Mouse (Mus musculus): ENCODE data around the gene Glt6d1. TPM values are rescaled to one million over a fixed set of nuclear protein-coding genes. Genes with fewer than 3 reads are reported as not detected.

Gene Glt6d1
- total and polyA plus RNA-seq, 2 experiments from 2014 or later, result not detected

GRCm38 (mm10) chr2:25780921-25781320 lies 34.7 kb downstream of the Glt6d1 start:
- no peak for TF ChIP-seq CTCF (IDR thresholded peaks at IDR 0.05; ENCODE audit: low read depth)
- no peaks in the 10 kb centered on the region for H3K9me3 ChIP-seq (ENCODE audit: low read length)
- no peak for ATAC-seq
- no peak overlapping the region for H3K27ac ChIP-seq (ENCODE audit: low read depth, low read length)
- H3K27me3 ChIP-seq (ENCODE audit: insufficient read depth, low read length), result no peaks in the 10 kb centered on the region
- WGBS, result 71% methylated on average over 4 of the region's 4 CpGs
- DNase-seq, result no peak
- H3K4me2 ChIP-seq (ENCODE audit: low read depth), result no peak overlapping the region
- no peak overlapping the region for H3K4me3 ChIP-seq (ENCODE audit: low read depth, low read length)
- no peaks in the 10 kb centered on the region for H3K4me1 ChIP-seq (ENCODE audit: insufficient read depth)
- H3K36me3 ChIP-seq (ENCODE audit: insufficient read depth), result no peaks in the 10 kb centered on the region
- no peak overlapping the region for H3K9ac ChIP-seq

GRCm38 (mm10) chr2:25779076-25779475 lies 36.6 kb downstream of the Glt6d1 start:
- no peak for DNase-seq
- no peak for ATAC-seq
- H3K27ac ChIP-seq (ENCODE audit: low read depth, low read length), result no peak overlapping the region
- no peaks in the 10 kb centered on the region for H3K36me3 ChIP-seq (ENCODE audit: insufficient read depth)
- H3K9ac ChIP-seq, result no peak overlapping the region
- no peaks in the 10 kb centered on the region for H3K4me1 ChIP-seq (ENCODE audit: insufficient read depth)
- TF ChIP-seq CTCF (IDR thresholded peaks at IDR 0.05; ENCODE audit: low read depth), result no peak
- no peaks in the 10 kb centered on the region for H3K9me3 ChIP-seq (ENCODE audit: low read length)
- no peaks in the 10 kb centered on the region for H3K27me3 ChIP-seq (ENCODE audit: insufficient read depth, low read length)
- WGBS, result 89% methylated on average over 9 of the region's 9 CpGs
- no peak overlapping the region for H3K4me2 ChIP-seq (ENCODE audit: low read depth)
- H3K4me3 ChIP-seq (ENCODE audit: low read depth, low read length), result no peak overlapping the region

- WGBS, result 100% methylated on average over 1 of the region's 1 CpGs
- no peak for DNase-seq
These were observed 38.9 kb downstream of the Glt6d1 start, which contains the start of gene Lcn11 for GRCm38 (mm10) chr2:25776717-25777116. Gene Lcn11 (plus strand): TSS chr2:25777017.

GRCm38 (mm10) chr2:25775991-25776390 lies 39.7 kb downstream of the Glt6d1 start:
- WGBS, result 64% methylated on average over 3 of the region's 3 CpGs
- ATAC-seq, result no peak
- Histone ChIP-seq H3K9ac (no peak overlapping the region), H3K27me3 (ENCODE audit: insufficient read depth, low read length) (no peaks in the 10 kb centered on the region), H3K4me1 (ENCODE audit: insufficient read depth) (no peaks in the 10 kb centered on the region), H3K4me2 (ENCODE audit: low read depth) (no peak overlapping the region), H3K27ac (ENCODE audit: low read depth, low read length) (no peak overlapping the region), H3K36me3 (ENCODE audit: insufficient read depth) (no peaks in the 10 kb centered on the region), H3K9me3 (ENCODE audit: low read length) (no peaks in the 10 kb centered on the region), H3K4me3 (ENCODE audit: low read depth, low read length) (no peak overlapping the region)
- TF ChIP-seq CTCF (IDR thresholded peaks at IDR 0.05; ENCODE audit: low read depth), result no peak
- DNase-seq, result no peak

More at GRCm38 (mm10) chr2:25776717-25777116, 38.9 kb downstream of the Glt6d1 start, which contains the start of gene Lcn11:
- Histone ChIP-seq H3K36me3 (ENCODE audit: insufficient read depth) (no peaks in the 10 kb centered on the region), H3K9me3 (ENCODE audit: low read length) (no peaks in the 10 kb centered on the region), H3K4me2 (ENCODE audit: low read depth) (no peak within 1 kb of the TSS), H3K4me1 (ENCODE audit: insufficient read depth) (no peaks in the 10 kb centered on the region), H3K27me3 (ENCODE audit: insufficient read depth, low read length) (no peaks in the 10 kb centered on the region), H3K27ac (ENCODE audit: low read depth, low read length) (no peak within 1 kb of the TSS), H3K4me3 (ENCODE audit: low read depth, low read length) (no peak within 1 kb of the TSS), H3K9ac (no peak within 1 kb of the TSS)
- no peak for ATAC-seq
- no peak for TF ChIP-seq CTCF (IDR thresholded peaks at IDR 0.05; ENCODE audit: low read depth)

- H3K4me2 ChIP-seq (ENCODE audit: low read depth), result no peak overlapping the region
- H3K9me3 ChIP-seq (ENCODE audit: low read length), result no peaks in the 10 kb centered on the region
- 80% methylated on average over 2 of the region's 2 CpGs for WGBS
- H3K4me3 ChIP-seq (ENCODE audit: low read depth, low read length), result no peak overlapping the region
- TF ChIP-seq CTCF (IDR thresholded peaks at IDR 0.05; ENCODE audit: low read depth), result no peak
- H3K27me3 ChIP-seq (ENCODE audit: insufficient read depth, low read length), result no peaks in the 10 kb centered on the region
- H3K27ac ChIP-seq (ENCODE audit: low read depth, low read length), result no peak overlapping the region
- H3K4me1 ChIP-seq (ENCODE audit: insufficient read depth), result no peaks in the 10 kb centered on the region
- ATAC-seq (no peak), DNase-seq (no peak)
- no peaks in the 10 kb centered on the region for H3K36me3 ChIP-seq (ENCODE audit: insufficient read depth)
- H3K9ac ChIP-seq, result no peak overlapping the region
These were observed 41.0 kb downstream of the Glt6d1 start for GRCm38 (mm10) chr2:25774640-25775039.

- no peak overlapping the region for H3K4me3 ChIP-seq (ENCODE audit: low read depth, low read length)
- no peak overlapping the region for H3K9ac ChIP-seq
- H3K4me2 ChIP-seq (ENCODE audit: low read depth), result no peak overlapping the region
- H3K27me3 ChIP-seq (ENCODE audit: insufficient read depth, low read length), result no peaks in the 10 kb centered on the region
- H3K9me3 ChIP-seq (ENCODE audit: low read length), result no peaks in the 10 kb centered on the region
- no peak overlapping the region for H3K27ac ChIP-seq (ENCODE audit: low read depth, low read length)
- TF ChIP-seq CTCF (IDR thresholded peaks at IDR 0.05; ENCODE audit: low read depth), result no peak
- H3K4me1 ChIP-seq (ENCODE audit: insufficient read depth), result no peaks in the 10 kb centered on the region
- no peak for DNase-seq
- WGBS, result 90% methylated on average over 2 of the region's 2 CpGs
- no peaks in the 10 kb centered on the region for H3K36me3 ChIP-seq (ENCODE audit: insufficient read depth)
- ATAC-seq, result no peak
These were observed 42.1 kb downstream of the Glt6d1 start for GRCm38 (mm10) chr2:25773507-25773906.

GRCm38 (mm10) chr2:25767764-25768163 lies 47.9 kb downstream of the Glt6d1 start:
- WGBS, result 89% methylated on average over 4 of the region's 4 CpGs
- no peak overlapping the region for H3K4me2 ChIP-seq (ENCODE audit: low read depth)
- no peak overlapping the region for H3K9ac ChIP-seq
- H3K4me1 ChIP-seq (ENCODE audit: insufficient read depth), result no peaks in the 10 kb centered on the region
- ATAC-seq, result no peak
- H3K27me3 ChIP-seq (ENCODE audit: insufficient read depth, low read length), result no peaks in the 10 kb centered on the region
- no peak overlapping the region for H3K27ac ChIP-seq (ENCODE audit: low read depth, low read length)
- no peak overlapping the region for H3K4me3 ChIP-seq (ENCODE audit: low read depth, low read length)
- no peaks in the 10 kb centered on the region for H3K36me3 ChIP-seq (ENCODE audit: insufficient read depth)
- H3K9me3 ChIP-seq (ENCODE audit: low read length), result no peaks in the 10 kb centered on the region
- no peak for TF ChIP-seq CTCF (IDR thresholded peaks at IDR 0.05; ENCODE audit: low read depth)
- no peak for DNase-seq

Measured in forebrain, postnatal 0 days (tissue).